Mouse (Mus musculus): Measurements from ENCODE around the gene Prss34. TPM values are rescaled to one million over a fixed set of nuclear protein-coding genes. Genes with fewer than 3 reads are reported as not detected.

The Prss34 gene
- total RNA-seq, 2 experiments from 2014 or later: 18.7 to 23.9 TPM

DNA sequence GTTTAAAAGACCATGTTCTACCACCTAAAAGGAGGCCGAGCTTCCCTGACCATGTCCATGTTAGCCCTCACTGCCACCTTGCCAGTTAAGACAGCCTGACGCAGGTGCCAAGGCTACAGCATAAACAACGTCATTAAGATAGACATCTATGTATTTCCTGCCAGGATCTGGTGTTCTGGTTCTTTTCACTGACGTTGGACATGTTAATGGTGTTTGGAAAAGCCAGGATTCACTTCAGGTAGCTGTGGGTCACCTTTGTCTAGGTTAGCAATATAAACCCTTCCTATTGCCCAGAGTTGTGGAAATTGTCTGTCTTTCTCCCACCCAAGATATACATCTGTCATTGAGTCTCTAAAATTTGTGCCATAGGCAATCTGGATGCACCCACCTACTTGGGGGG is 10.2 kb downstream of the Prss34 start, which contains the start of gene Prss28:
Prss28 (plus strand) TSS at position 301 of the 400 bp plus-strand sequence.
- no peak for ATAC-seq (replicated peaks; ENCODE audit: poor library complexity)

DNA sequence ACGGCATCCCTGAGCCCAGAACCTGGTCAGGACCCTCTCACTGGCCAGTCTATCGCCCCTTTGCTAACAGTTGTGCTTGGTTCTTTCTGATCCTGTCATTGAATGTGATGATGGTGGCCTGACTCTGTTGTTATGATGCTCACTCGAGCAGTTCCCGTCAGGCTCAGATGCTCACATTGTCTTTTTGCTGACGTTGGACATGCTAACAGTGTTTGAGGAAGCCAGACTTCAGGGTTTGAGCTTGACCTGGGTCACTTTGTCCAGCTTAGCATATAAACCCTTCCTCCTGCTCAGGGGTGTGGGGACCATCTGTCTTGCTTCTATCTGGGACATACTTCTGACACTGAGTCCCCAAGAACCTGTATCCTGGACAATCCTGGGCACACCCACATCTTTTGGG is 20.2 kb downstream of the Prss34 start, which contains the start of gene Prss29:
Prss29 (plus strand) TSS at position 301 of the 400 bp plus-strand sequence.
- no peak for ATAC-seq (replicated peaks; ENCODE audit: poor library complexity)

- ATAC-seq (replicated peaks; ENCODE audit: poor library complexity): no peak
Measured at GRCm38 (mm10) chr17:25320819-25321218, 22.6 kb downstream of the Prss34 start.

- no peak for ATAC-seq (replicated peaks; ENCODE audit: poor library complexity)
Measured at GRCm38 (mm10) chr17:25322930-25323329, 24.7 kb downstream of the Prss34 start.

GRCm38 (mm10) chr17:25332321-25332720 is 34.1 kb downstream of the Prss34 start:
- ATAC-seq (replicated peaks; ENCODE audit: poor library complexity): peak; percentile 85

DNA sequence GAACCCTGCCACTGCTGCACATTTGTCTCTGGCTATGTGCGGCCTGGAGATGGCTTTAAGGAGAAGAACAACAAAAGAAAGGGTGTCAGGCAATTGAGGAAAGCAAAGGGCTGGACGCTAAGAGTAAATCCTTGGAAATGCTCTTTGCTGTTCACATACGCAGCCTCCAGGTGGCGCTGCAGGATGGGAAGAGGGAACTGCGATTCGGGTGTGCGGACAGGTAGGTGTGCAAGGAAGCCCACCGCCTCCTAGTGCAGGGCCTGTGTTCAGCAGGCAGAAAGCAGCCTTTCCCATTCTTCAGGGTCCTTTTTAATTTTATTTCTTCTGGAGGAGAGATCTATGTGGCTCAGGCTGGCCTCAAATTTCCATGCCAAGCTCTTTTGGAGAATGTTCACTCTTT is 35.7 kb downstream of the Prss34 start:
- ATAC-seq (replicated peaks; ENCODE audit: poor library complexity): peak; percentile 71

DNA sequence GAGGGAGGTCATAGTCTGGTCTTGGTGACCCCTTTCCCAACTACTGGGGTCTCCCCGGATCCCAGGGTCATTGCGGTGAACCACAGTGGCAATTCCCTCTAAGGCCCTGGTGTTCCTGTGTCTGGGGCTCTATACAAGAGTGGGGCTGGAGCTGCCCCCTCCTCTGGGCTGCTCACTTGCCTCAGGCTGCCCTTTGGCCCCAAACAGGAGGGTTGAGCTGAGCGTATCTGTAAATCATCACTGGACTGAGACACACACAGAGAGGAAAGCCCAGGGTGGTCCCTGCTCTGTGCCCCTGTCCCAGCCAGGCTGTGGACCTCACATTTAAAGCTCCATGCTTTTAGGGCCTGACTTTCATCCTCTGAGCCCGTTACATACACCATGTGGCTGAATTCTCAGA is 40.0 kb downstream of the Prss34 start:
- no peak for ATAC-seq (replicated peaks; ENCODE audit: poor library complexity)

DNA sequence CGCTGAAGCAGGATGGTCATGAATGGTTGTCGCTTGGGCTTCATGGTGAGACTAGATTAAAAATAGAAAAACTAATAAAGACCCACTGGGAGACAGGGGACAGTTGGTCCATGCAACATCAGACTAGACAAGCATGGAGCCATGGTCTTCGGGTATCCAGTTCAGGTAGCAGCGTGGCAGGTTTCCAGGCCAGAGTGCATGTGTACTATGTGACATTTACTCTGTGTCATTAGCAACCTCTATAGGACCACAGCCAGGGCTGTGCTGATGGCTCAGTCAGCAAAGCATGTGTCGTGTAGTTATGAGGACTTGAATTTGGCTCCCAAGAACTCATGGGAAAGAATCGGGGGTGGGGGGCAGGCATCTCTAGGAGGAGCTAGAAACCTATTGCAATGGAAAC is 41.8 kb downstream of the Prss34 start:
- no peak for ATAC-seq (replicated peaks; ENCODE audit: poor library complexity)

- ATAC-seq (replicated peaks; ENCODE audit: poor library complexity): no peak
Measured at GRCm38 (mm10) chr17:25341490-25341889, 43.3 kb downstream of the Prss34 start.

GRCm38 (mm10) chr17:25345462-25345861 is 47.3 kb downstream of the Prss34 start, which contains the start of gene Tpsab1:
TSS of gene Tpsab1 (minus strand) at chr17:25345562.
- no peak for ATAC-seq (replicated peaks; ENCODE audit: poor library complexity)

Other genes with a start within 250 kb of the Prss34 start
- not detected in 2 replicates for gene Tmem204, start 214.8 kb upstream of the Prss34 start, total RNA-seq (2015)
- gene Tmem204, start 214.8 kb upstream of the Prss34 start, total RNA-seq (2017): not detected in 2 replicates
- 15.5 and 31.2 TPM in 2 replicates for gene Telo2, start 182.4 kb upstream of the Prss34 start, total RNA-seq (2015)
- 28.8 and 35.5 TPM in 2 replicates for gene Telo2, start 182.4 kb upstream of the Prss34 start, total RNA-seq (2017)
- gene Ptx4, start 177.6 kb upstream of the Prss34 start, total RNA-seq (2015): not detected in 2 replicates
- gene Ptx4, start 177.6 kb upstream of the Prss34 start, total RNA-seq (2017): not detected in 2 replicates
- 7.3 and 7.8 TPM in 2 replicates for gene Clcn7, start 165.0 kb upstream of the Prss34 start, total RNA-seq (2015)
- gene Clcn7, start 165.0 kb upstream of the Prss34 start, total RNA-seq (2017): 8.1 and 9.6 TPM in 2 replicates
- not detected in 2 replicates for gene Ccdc154, start 135.9 kb upstream of the Prss34 start, total RNA-seq (2015)
- 0.14 TPM in 1 of 2 replicates, not detected in the other for gene Ccdc154, start 135.9 kb upstream of the Prss34 start, total RNA-seq (2017)
- not detected in 2 replicates for gene Gm38655, start 122.9 kb upstream of the Prss34 start, total RNA-seq (2015)
- not detected in 2 replicates for gene Gm38655, start 122.9 kb upstream of the Prss34 start, total RNA-seq (2017)
- gene BC003965, start 113.8 kb upstream of the Prss34 start, total RNA-seq (2015): 16.6 and 20.3 TPM in 2 replicates
- 7.0 and 11.5 TPM in 2 replicates for gene BC003965, start 113.8 kb upstream of the Prss34 start, total RNA-seq (2017)
- 6.1 and 6.2 TPM in 2 replicates for gene Unkl, start 110.0 kb upstream of the Prss34 start, total RNA-seq (2015)
- 7.7 and 8.2 TPM in 2 replicates for gene Unkl, start 110.0 kb upstream of the Prss34 start, total RNA-seq (2017)
- gene Gnptg, start 58.3 kb upstream of the Prss34 start, total RNA-seq (2015): 24.3 and 24.4 TPM in 2 replicates
- 17.2 and 20.8 TPM in 2 replicates for gene Gnptg, start 58.3 kb upstream of the Prss34 start, total RNA-seq (2017)
- 14.9 and 15.2 TPM in 2 replicates for gene Tsr3, start 58.2 kb upstream of the Prss34 start, total RNA-seq (2015)
- 28.1 and 30.7 TPM in 2 replicates for gene Tsr3, start 58.2 kb upstream of the Prss34 start, total RNA-seq (2017)
- gene Baiap3, start 42.0 kb upstream of the Prss34 start, total RNA-seq (2015): 1.2 and 3.8 TPM in 2 replicates
- gene Baiap3, start 42.0 kb upstream of the Prss34 start, total RNA-seq (2017): 3.7 and 6.1 TPM in 2 replicates
- 355 and 376 TPM in 2 replicates for gene Ube2i, start 23.8 kb upstream of the Prss34 start, total RNA-seq (2015)
- gene Ube2i, start 23.8 kb upstream of the Prss34 start, total RNA-seq (2017): 305 and 308 TPM in 2 replicates
- not detected in 2 replicates for gene Prss28, start 10.3 kb downstream of the Prss34 start, total RNA-seq (2015)
- gene Prss28, start 10.3 kb downstream of the Prss34 start, total RNA-seq (2017): not detected in 2 replicates
- gene Prss29, start 20.3 kb downstream of the Prss34 start, total RNA-seq (2015): not detected in 2 replicates
- not detected in 2 replicates for gene Prss29, start 20.3 kb downstream of the Prss34 start, total RNA-seq (2017)
- not detected in 2 replicates for gene Tpsab1, start 47.2 kb downstream of the Prss34 start, total RNA-seq (2015)
- gene Tpsab1, start 47.2 kb downstream of the Prss34 start, total RNA-seq (2017): not detected in 2 replicates
- not detected in 2 replicates for gene Tpsb2, start 67.9 kb downstream of the Prss34 start, total RNA-seq (2015)
- not detected in 2 replicates for gene Tpsb2, start 67.9 kb downstream of the Prss34 start, total RNA-seq (2017)
- gene Tpsg1, start 70.9 kb downstream of the Prss34 start, total RNA-seq (2015): not detected in 2 replicates
- gene Tpsg1, start 70.9 kb downstream of the Prss34 start, total RNA-seq (2017): not detected in 2 replicates
- gene Cacna1h, start 135.4 kb downstream of the Prss34 start, total RNA-seq (2015): 0.32 TPM in 1 of 2 replicates, not detected in the other
- not detected in 2 replicates for gene Cacna1h, start 135.4 kb downstream of the Prss34 start, total RNA-seq (2017)
- gene Tekt4, start 156.2 kb downstream of the Prss34 start, total RNA-seq (2015): not detected in 2 replicates
- not detected in 2 replicates for gene Tekt4, start 156.2 kb downstream of the Prss34 start, total RNA-seq (2017)
- gene Sstr5, start 198.9 kb downstream of the Prss34 start, total RNA-seq (2015): not detected in 2 replicates
- not detected in 2 replicates for gene Sstr5, start 198.9 kb downstream of the Prss34 start, total RNA-seq (2017)

Data from megakaryocyte progenitor cell, adult 5-6 weeks (primary cell).